Mouse (Mus musculus): ENCODE data around the gene Ints2. TPM values are rescaled to one million over a fixed set of nuclear protein-coding genes. Genes with fewer than 3 reads are reported as not detected.

The Ints2 gene
- polyA plus RNA-seq, 1 experiment from 2014 or later, result 16.9 TPM

GRCm38 (mm10) chr11:86253342-86253741, 4.0 kb downstream of the Ints2 start:
- DNase-seq (ENCODE audit: low spot score) (no peak), ATAC-seq (replicated peaks; ENCODE audit: low FRiP score, low read depth) (no peak)
- Histone ChIP-seq H3K27ac (no peak overlapping the region), H3K9ac (ENCODE audit: low read depth, low read length) (no peak overlapping the region), H3K36me3 (ENCODE audit: insufficient read depth, low read length) (peaks cover 9% of the 10 kb centered on the region; the same call in 1 of the 2 replicates), H3K4me1 (replicated peaks; ENCODE audit: insufficient read depth, low read length) (no peaks in the 10 kb centered on the region), H3K27me3 (ENCODE audit: insufficient read depth, low read length) (no peaks in the 10 kb centered on the region), H3K4me2 (ENCODE audit: low read length) (no peak overlapping the region), H3K4me3 (replicated peaks; ENCODE audit: low read depth, low read length) (no peak overlapping the region), H3K9me3 (replicated peaks; ENCODE audit: low read length) (no peaks in the 10 kb centered on the region)
- 92% methylated on average over 1 of the region's 1 CpGs for WGBS
- TF ChIP-seq CTCF (IDR thresholded peaks at IDR 0.05; ENCODE audit: low read depth), result no peak

GRCm38 (mm10) chr11:86232446-86232845, 24.9 kb downstream of the Ints2 start:
- H3K4me3 ChIP-seq (replicated peaks; ENCODE audit: low read depth, low read length), result no peak overlapping the region
- peak; percentile 12 for DNase-seq (ENCODE audit: low spot score)
- H3K9me3 ChIP-seq (replicated peaks; ENCODE audit: low read length), result no peaks in the 10 kb centered on the region
- H3K9ac ChIP-seq (ENCODE audit: low read depth, low read length), result no peak overlapping the region
- ATAC-seq (replicated peaks; ENCODE audit: low FRiP score, low read depth), result peak; percentile 59; the same call in 1 of the 2 replicates
- 55% methylated on average over 4 of the region's 4 CpGs for WGBS
- H3K27ac ChIP-seq, result peak overlapping the region; percentile 60; the same call in 1 of the 2 replicates
- no peaks in the 10 kb centered on the region for H3K4me1 ChIP-seq (replicated peaks; ENCODE audit: insufficient read depth, low read length)
- TF ChIP-seq CTCF (IDR thresholded peaks at IDR 0.05; ENCODE audit: low read depth), result no peak
- no peak overlapping the region for H3K4me2 ChIP-seq (ENCODE audit: low read length)
- H3K36me3 ChIP-seq (ENCODE audit: insufficient read depth, low read length), result peaks cover 30% of the 10 kb centered on the region; the same call in 1 of the 2 replicates
- no peaks in the 10 kb centered on the region for H3K27me3 ChIP-seq (ENCODE audit: insufficient read depth, low read length)

DNA sequence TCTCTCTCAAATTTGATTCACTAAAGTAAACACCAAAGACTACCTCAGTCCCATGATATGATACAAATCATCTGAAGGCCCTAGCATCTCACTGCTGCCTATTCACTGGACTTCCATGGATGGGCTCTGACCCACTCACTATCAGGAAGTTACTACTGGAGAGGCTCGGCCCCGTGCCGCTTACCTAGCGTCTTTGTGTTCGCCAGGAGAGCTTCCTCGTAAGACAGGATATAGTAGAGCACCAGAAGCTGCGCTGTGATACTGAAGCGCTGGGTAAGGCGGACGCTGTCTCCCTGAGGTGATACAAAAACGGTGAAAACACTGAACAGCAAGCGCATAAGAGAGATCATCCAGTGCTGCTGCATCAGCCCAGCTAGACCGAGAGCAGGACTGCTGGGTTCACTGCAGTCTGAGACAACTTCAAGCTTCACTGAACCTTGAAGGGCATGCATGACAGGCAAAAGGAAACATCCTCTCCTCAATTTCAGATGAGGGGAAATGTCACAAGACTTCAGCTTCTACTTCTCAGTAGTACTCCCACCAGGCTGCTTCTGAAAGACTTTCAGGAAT, 25.5 kb downstream of the Ints2 start:
- Histone ChIP-seq H3K27ac (peak overlapping the region; percentile 60), H3K4me1 (replicated peaks; ENCODE audit: insufficient read depth, low read length) (no peaks in the 10 kb centered on the region), H3K4me2 (ENCODE audit: low read length) (no peak overlapping the region), H3K9ac (ENCODE audit: low read depth, low read length) (0 out of 2 replicates have a peak overlapping the region, but pooled peaks have one; percentile 18), H3K36me3 (ENCODE audit: insufficient read depth, low read length) (peaks cover 25% of the 10 kb centered on the region; the same call in 1 of the 2 replicates), H3K4me3 (replicated peaks; ENCODE audit: low read depth, low read length) (no peak overlapping the region), H3K27me3 (ENCODE audit: insufficient read depth, low read length) (no peaks in the 10 kb centered on the region), H3K9me3 (replicated peaks; ENCODE audit: low read length) (no peaks in the 10 kb centered on the region)
- WGBS, result 79% methylated on average over 13 of the region's 13 CpGs
- ATAC-seq (replicated peaks; ENCODE audit: low FRiP score, low read depth), result no peak; the same call in 1 of the 2 replicates
- TF ChIP-seq CTCF (IDR thresholded peaks at IDR 0.05; ENCODE audit: low read depth), result no peak
- DNase-seq (ENCODE audit: low spot score), result peak; percentile 41

GRCm38 (mm10) chr11:86226646-86227180, 30.7 kb downstream of the Ints2 start:
- Histone ChIP-seq H3K4me3 (replicated peaks; ENCODE audit: low read depth, low read length) (no peak overlapping the region), H3K9ac (ENCODE audit: low read depth, low read length) (no peak overlapping the region), H3K27ac (no peak overlapping the region), H3K9me3 (replicated peaks; ENCODE audit: low read length) (no peaks in the 10 kb centered on the region), H3K27me3 (ENCODE audit: insufficient read depth, low read length) (no peaks in the 10 kb centered on the region), H3K4me2 (ENCODE audit: low read length) (no peak overlapping the region), H3K36me3 (ENCODE audit: insufficient read depth, low read length) (peaks cover 29% of the 10 kb centered on the region; the same call in 1 of the 2 replicates), H3K4me1 (replicated peaks; ENCODE audit: insufficient read depth, low read length) (no peaks in the 10 kb centered on the region)
- TF ChIP-seq CTCF (IDR thresholded peaks at IDR 0.05; ENCODE audit: low read depth), result no peak
- 83% methylated on average over 8 of the region's 8 CpGs for WGBS
- ATAC-seq (replicated peaks; ENCODE audit: low FRiP score, low read depth), result no peak
- DNase-seq (ENCODE audit: low spot score), result no peak

DNA sequence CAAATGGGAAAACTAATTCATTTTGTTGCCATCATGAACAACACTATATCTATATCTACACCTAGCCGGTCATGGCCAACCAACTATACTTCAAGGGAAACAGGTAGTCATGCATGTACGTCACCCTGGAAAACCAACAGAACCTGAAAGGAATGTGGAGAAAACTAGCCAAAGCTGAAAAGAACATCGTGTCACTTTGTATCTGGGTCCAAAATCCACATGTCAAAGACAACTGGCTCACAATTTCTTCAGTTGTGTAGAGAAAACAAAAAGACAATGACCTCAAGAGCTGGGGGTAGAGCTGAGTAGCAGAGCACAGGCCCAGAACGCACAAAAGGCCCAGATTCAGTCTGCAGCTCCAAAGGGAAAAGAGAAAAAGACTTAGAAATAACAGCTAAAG, 31.6 kb downstream of the Ints2 start:
- H3K9ac ChIP-seq (ENCODE audit: low read depth, low read length), result no peak overlapping the region
- ATAC-seq (replicated peaks; ENCODE audit: low FRiP score, low read depth), result no peak
- 93% methylated on average over 4 of the region's 4 CpGs for WGBS
- peaks cover 26% of the 10 kb centered on the region; the same call in 1 of the 2 replicates for H3K36me3 ChIP-seq (ENCODE audit: insufficient read depth, low read length)
- no peak overlapping the region for H3K27ac ChIP-seq
- H3K4me1 ChIP-seq (replicated peaks; ENCODE audit: insufficient read depth, low read length), result no peaks in the 10 kb centered on the region
- no peak for TF ChIP-seq CTCF (IDR thresholded peaks at IDR 0.05; ENCODE audit: low read depth)
- no peak overlapping the region for H3K4me2 ChIP-seq (ENCODE audit: low read length)
- H3K9me3 ChIP-seq (replicated peaks; ENCODE audit: low read length), result no peaks in the 10 kb centered on the region
- H3K27me3 ChIP-seq (ENCODE audit: insufficient read depth, low read length), result no peaks in the 10 kb centered on the region
- no peak for DNase-seq (ENCODE audit: low spot score)
- no peak overlapping the region for H3K4me3 ChIP-seq (replicated peaks; ENCODE audit: low read depth, low read length)

DNA sequence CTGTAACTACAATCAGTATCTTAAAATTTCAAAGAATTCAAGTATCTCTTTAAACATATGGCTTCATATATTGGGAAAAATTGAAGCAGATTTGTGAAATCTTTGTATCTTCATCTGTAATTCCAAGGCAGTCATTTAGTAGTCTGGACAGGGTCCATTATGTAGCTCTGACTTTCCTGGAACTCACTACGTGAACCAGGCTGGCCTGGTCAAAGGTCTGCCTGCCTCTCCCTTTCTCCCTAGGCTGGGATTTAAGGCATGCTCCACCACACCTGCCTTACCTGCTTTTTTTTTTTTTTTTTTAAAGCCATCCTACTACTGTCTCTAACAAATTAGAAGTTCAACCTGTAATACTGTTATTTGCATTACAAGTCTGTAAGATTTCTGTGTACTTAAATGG, 45.6 kb downstream of the Ints2 start:
- Histone ChIP-seq H3K27ac (no peak overlapping the region), H3K9me3 (replicated peaks; ENCODE audit: low read length) (no peaks in the 10 kb centered on the region), H3K27me3 (ENCODE audit: insufficient read depth, low read length) (no peaks in the 10 kb centered on the region), H3K36me3 (ENCODE audit: insufficient read depth, low read length) (peaks cover 28% of the 10 kb centered on the region; the same call in 1 of the 2 replicates), H3K9ac (ENCODE audit: low read depth, low read length) (no peak overlapping the region), H3K4me3 (replicated peaks; ENCODE audit: low read depth, low read length) (no peak overlapping the region), H3K4me2 (ENCODE audit: low read length) (no peak overlapping the region), H3K4me1 (replicated peaks; ENCODE audit: insufficient read depth, low read length) (no peaks in the 10 kb centered on the region)
- DNase-seq (ENCODE audit: low spot score) (no peak), ATAC-seq (replicated peaks; ENCODE audit: low FRiP score, low read depth) (no peak)
- 56% methylated on average over 1 of the region's 1 CpGs for WGBS
- no peak for TF ChIP-seq CTCF (IDR thresholded peaks at IDR 0.05; ENCODE audit: low read depth)

Data from kidney, postnatal 0 days (tissue).